Mouse (Mus musculus) midbrain, postnatal 0 days (tissue): ENCODE measurements around the gene Ezr. TPM values are rescaled to one million over a fixed set of nuclear protein-coding genes. Genes with fewer than 3 reads are reported as not detected.

ENCODE experiments used
- ATAC-seq: fragments of 200-750 bp; cut with Nextera tagmentation; 2 replicates; pipeline ENCODE4 v1.8.0; 2017; ENCODE audit warnings: moderate number of reproducible peaks, mild to moderate bottlenecking, moderate TSS enrichment, moderate library complexity; ENCODE audit not compliant: low FRiP score
- DNase-seq: peaks from one replicate; pipeline ENCODE4 v3.0.0-alpha.2; 2015; ENCODE audit warnings: low spot score
- H3K27ac ChIP-seq: fragments of 300-500 bp; sonication (generic); 2 replicates; pipeline ENCODE4 v1.5.1; 2014; ENCODE audit warnings: low read depth, mild to moderate bottlenecking, low read length, mixed read lengths
- H3K27me3 ChIP-seq: fragments of 300-500 bp; sonication (generic); 2 replicates; pipeline ENCODE4 v1.6.1; 2014; ENCODE audit warnings: low read length, control low read depth, mixed read lengths; ENCODE audit not compliant: insufficient read depth
- H3K36me3 ChIP-seq: fragments of 300-500 bp; sonication (generic); 2 replicates; pipeline ENCODE4 v1.6.1; 2014; ENCODE audit warnings: low read length, control low read depth, mixed read lengths; ENCODE audit not compliant: insufficient read depth
- H3K4me1 ChIP-seq: fragments of 300-500 bp; sonication (generic); 2 replicates; pipeline ENCODE4 v1.6.1; 2014; ENCODE audit warnings: mild to moderate bottlenecking, control low read depth, antibody characterized with exemption, low read length, mixed read lengths; ENCODE audit not compliant: insufficient read depth
- H3K4me2 ChIP-seq: fragments of 300-500 bp; sonication (generic); 2 replicates; pipeline ENCODE4 v1.6.1; 2014; ENCODE audit warnings: low read depth, mild to moderate bottlenecking, low read length, mixed read lengths; ENCODE audit not compliant: poor library complexity, severe bottlenecking
- H3K4me3 ChIP-seq: fragments of 300-500 bp; sonication (generic); 2 replicates; pipeline ENCODE4 v1.5.1; 2014; ENCODE audit warnings: low read depth, mild to moderate bottlenecking, low read length, moderate library complexity
- H3K9ac ChIP-seq: fragments of 300-500 bp; sonication (generic); replicated peaks from 2 replicates; pipeline ENCODE4 v1.6.1; 2014; ENCODE audit warnings: mild to moderate bottlenecking, low read length, moderate library complexity, mixed read lengths; ENCODE audit not compliant: poor library complexity, severe bottlenecking
- H3K9me3 ChIP-seq: fragments of 300-500 bp; sonication (generic); 2 replicates; pipeline ENCODE4 v1.6.1; 2016; ENCODE audit warnings: low read length, control low read depth
- CTCF ChIP-seq: IDR thresholded peaks from 2 replicates; pipeline ENCODE4 v1.5.1; 2016; ENCODE audit warnings: antibody characterized with exemption, mild to moderate bottlenecking
- WGBS: fragments of 180-500 bp; shearing (Covaris S2); extraction: QIAGEN DNeasy Blood & Tissue Kit; methylation state at CpG from one replicate; pipeline ENCODE4 v1.1.7; 2014; 5-methylcytosine and 5-hydroxymethylcytosine counted together
- polyA plus RNA-seq: library from polyadenylated mRNA; unstranded; fragments of >200 nt; fragmentation: Nextera tagmentation; extraction: Ambion mirVana; gene quantifications from 2 replicates; pipeline ENCODE4 v1.2.1, GENCODE M21; 2015
- total RNA-seq: library from RNA; depleted of rRNA; stranded (reverse); fragments of >200 nt; gene quantifications from 2 replicates; pipeline ENCODE4 v1.2.3, GENCODE M21; 2014

The Ezr gene
- total and polyA plus RNA-seq, 2 experiments from 2014 or later: 28.5 to 33.8 TPM

GRCm38 (mm10) chr17:6739266-6739665 lies 43.3 kb downstream of the Ezr start:
- H3K4me2 ChIP-seq: no peak overlapping the region
- 96% methylated on average over 13 of the region's 13 CpGs for WGBS
- H3K4me1 ChIP-seq: no peaks in the 10 kb centered on the region
- H3K4me3 ChIP-seq: no peak overlapping the region
- H3K9ac ChIP-seq: no peak overlapping the region
- no peaks in the 10 kb centered on the region for H3K27me3 ChIP-seq
- ATAC-seq: no peak
- H3K27ac ChIP-seq: no peak overlapping the region
- DNase-seq: no peak
- no peak for TF ChIP-seq CTCF
- H3K36me3 ChIP-seq: peaks cover 3% of the 10 kb centered on the region; the same call in 1 of the 2 replicates
- H3K9me3 ChIP-seq: no peaks in the 10 kb centered on the region

DNA sequence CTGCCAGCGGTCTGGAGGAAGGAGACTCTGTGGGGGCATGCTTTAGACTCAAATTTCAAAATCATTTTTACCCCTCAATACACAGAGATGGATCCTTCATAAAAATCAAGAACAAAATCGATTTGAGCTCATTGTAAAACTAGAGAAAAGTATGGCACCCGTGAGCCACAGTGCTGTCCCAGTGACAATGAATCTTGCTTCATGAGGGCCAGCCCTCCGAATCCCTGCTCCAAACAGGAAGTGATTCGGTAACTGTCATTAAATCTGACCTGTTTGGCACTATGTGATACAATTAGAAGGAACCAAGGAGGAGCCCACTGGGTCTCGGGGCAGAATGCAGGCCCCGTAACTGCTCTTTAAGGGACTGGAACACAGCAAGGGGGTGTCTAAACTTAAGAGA lies 43.7 kb downstream of the Ezr start:
- Histone ChIP-seq H3K36me3 (peaks cover 3% of the 10 kb centered on the region; the same call in 1 of the 2 replicates), H3K27me3 (no peaks in the 10 kb centered on the region), H3K9me3 (no peaks in the 10 kb centered on the region), H3K4me1 (no peaks in the 10 kb centered on the region), H3K27ac (no peak overlapping the region), H3K9ac (no peak overlapping the region), H3K4me2 (no peak overlapping the region), H3K4me3 (no peak overlapping the region)
- DNase-seq (no peak), ATAC-seq (no peak)
- 92% methylated on average over 7 of the region's 7 CpGs for WGBS
- TF ChIP-seq CTCF: no peak

DNA sequence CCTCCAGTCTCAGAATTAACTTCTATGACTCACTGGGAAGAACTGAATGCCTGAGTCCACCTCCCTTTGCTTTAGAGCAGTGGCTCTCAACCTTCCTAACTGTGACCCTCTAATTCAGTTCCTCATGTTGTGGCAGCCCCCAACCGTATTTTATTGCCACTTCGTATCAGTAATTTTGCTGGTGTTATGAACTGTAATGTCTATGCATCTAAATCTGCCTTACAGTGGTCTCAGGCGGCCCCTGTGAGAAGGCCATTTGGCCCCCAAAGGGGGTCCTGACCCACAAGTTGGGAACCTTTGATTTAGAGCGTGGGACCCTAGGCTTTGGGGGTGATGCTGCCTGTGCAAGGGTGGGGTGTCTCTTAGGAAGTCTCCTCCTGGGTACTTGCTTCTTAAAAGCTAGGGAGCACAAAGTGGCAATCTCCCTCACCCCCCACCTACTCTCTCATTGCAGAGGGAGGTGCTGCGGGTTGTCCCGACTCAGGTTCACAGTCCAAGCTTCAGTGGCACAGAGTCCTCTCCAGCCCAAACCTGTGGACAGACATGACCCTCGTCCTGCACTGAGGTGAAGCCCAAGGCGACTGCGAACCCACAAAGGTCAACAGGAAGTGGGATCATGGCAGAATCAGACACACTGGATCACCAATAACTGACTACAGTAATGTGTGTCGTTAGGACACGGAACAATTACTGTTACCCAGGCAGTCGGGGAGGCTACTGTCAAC lies 45.1 kb downstream of the Ezr start:
- Histone ChIP-seq H3K4me2 (no peak overlapping the region), H3K9me3 (no peaks in the 10 kb centered on the region), H3K4me3 (no peak overlapping the region), H3K27ac (no peak overlapping the region), H3K36me3 (peaks cover 3% of the 10 kb centered on the region; the same call in 1 of the 2 replicates), H3K27me3 (no peaks in the 10 kb centered on the region), H3K4me1 (no peaks in the 10 kb centered on the region), H3K9ac (no peak overlapping the region)
- 76% methylated on average over 12 of the region's 12 CpGs for WGBS
- ATAC-seq (no peak), DNase-seq (no peak)
- no peak for TF ChIP-seq CTCF

GRCm38 (mm10) chr17:6736306-6737272 lies 46.0 kb downstream of the Ezr start:
- Histone ChIP-seq H3K9ac (no peak overlapping the region), H3K27ac (no peak overlapping the region), H3K36me3 (peaks cover 3% of the 10 kb centered on the region; the same call in 1 of the 2 replicates), H3K9me3 (no peaks in the 10 kb centered on the region), H3K27me3 (no peaks in the 10 kb centered on the region), H3K4me1 (no peaks in the 10 kb centered on the region), H3K4me3 (no peak overlapping the region), H3K4me2 (no peak overlapping the region)
- 26% methylated on average over 15 of the region's 15 CpGs for WGBS
- DNase-seq (no peak), ATAC-seq (no peak)
- TF ChIP-seq CTCF: no peak

DNA sequence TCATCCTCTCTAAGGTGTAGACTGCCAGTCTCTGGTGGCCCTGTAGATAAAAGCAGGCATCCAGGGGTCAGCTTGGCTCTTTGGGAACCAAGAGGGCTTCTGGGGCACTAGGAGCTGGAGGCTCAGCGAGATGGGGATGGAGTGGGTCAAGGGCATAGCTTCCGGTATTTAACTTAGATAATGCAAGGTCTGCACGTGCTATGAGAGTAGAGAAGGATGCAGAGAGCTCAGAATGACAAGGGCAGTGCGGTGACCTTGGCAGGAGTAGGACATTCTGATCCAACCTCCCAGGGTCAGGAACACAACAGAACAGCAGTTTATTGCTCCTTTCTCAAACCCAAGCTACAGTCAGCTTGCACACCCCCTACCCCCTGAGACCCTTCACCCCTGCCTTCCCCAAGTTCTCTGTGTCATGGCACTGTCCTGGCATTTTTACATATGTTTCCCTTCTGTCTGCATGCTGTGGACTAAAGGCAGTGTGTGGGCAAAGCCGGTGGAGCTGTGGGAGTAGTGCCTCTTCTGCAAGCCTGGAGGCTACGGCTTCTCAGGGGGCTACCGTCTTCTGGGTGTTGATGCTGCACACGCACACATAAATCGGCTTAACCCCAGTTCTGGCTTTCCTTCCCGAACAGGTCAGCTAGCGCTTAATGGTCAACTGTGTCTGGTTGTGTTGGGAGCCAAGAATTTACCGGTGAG lies 47.7 kb downstream of the Ezr start:
- WGBS: 93% methylated on average over 12 of the region's 12 CpGs
- DNase-seq: no peak

More for the DNA sequence above, 47.7 kb downstream of the Ezr start:
- Histone ChIP-seq H3K9me3 (no peaks in the 10 kb centered on the region), H3K4me3 (no peak overlapping the region), H3K27me3 (no peaks in the 10 kb centered on the region), H3K9ac (no peak overlapping the region), H3K4me1 (no peaks in the 10 kb centered on the region), H3K27ac (no peak overlapping the region), H3K4me2 (no peak overlapping the region), H3K36me3 (peaks cover 3% of the 10 kb centered on the region; the same call in 1 of the 2 replicates)
- ATAC-seq: no peak
- TF ChIP-seq CTCF: no peak
